Mouse (Mus musculus) G1E (cell line): Measurements from ENCODE around the gene Gabarapl1.

Experiments
- CTCF ChIP-seq: IDR thresholded peaks from 2 replicates; pipeline ENCODE4 v1.5.1; 2012; ENCODE audit warnings: low read depth, low read length, inconsistent platforms, mixed read lengths
- GATA1 ChIP-seq: IDR thresholded peaks from 2 replicates; pipeline ENCODE4 v1.6.1; 2012; ENCODE audit warnings: borderline replicate concordance, low read length, inconsistent platforms, mixed read lengths

GRCm38 (mm10) chr6:129542540-129542939 is 9.6 kb downstream of the Gabarapl1 start:
- TF ChIP-seq CTCF = no peak
- no peak for TF ChIP-seq GATA1
